Comparison of ENCODE assay signal across 8 mouse cellular contexts in the genomic region with DNA sequence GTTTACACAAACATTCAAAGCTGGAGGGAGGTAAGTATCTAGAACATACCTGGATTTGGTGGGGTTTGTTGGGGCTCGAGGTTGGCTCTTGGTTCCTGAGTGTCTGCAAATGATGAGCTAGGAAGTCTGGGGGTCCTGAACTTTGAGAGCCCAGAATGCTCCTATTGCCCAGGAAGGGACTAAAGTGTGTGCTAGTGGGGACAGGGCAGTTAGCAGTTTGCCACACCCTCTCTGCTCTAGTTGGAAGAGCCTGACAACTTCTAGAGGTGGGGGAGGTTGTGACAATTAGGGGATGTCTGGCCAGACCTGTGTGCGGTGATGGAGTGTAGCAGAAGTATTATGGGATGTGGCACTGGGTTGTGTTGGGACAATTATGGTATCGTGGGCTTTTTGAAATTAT. TPM values are rescaled to one million over a fixed set of nuclear protein-coding genes. Genes with fewer than 3 reads are reported as not detected.
DNase-seq lines count a peak whose midpoint lies in the region; ATAC-seq and TF ChIP-seq lines count a peak whose summit lies in the region.

No protein-coding gene starts in this region.

- ATAC-seq in kidney, embryonic 15.5 days (replicated peaks; ENCODE audit: low FRiP score): no peak
- no peak for ATAC-seq in embryonic facial prominence, embryonic 14.5 days (ENCODE audit: low read depth)
- no peak for ATAC-seq in midbrain, postnatal 0 days (ENCODE audit: low FRiP score)
- no peak for ATAC-seq in cerebellum, adult (ENCODE audit: insufficient number of reproducible peaks, low FRiP score, low TSS enrichment)

- peaks cover 19% of the 10 kb centered on the region for H3K36me3 ChIP-seq in kidney, embryonic 15.5 days
- peaks cover 14% of the 10 kb centered on the region; the same call in 1 of the 2 replicates for H3K36me3 ChIP-seq in embryonic facial prominence, embryonic 14.5 days (ENCODE audit: control insufficient read depth, insufficient read depth, low read length)
- peaks cover 13% of the 10 kb centered on the region for H3K36me3 ChIP-seq in midbrain, postnatal 0 days (ENCODE audit: insufficient read depth, low read length)

- no peak overlapping the region for H3K9ac ChIP-seq in kidney, embryonic 15.5 days
- no peak overlapping the region for H3K9ac ChIP-seq in embryonic facial prominence, embryonic 14.5 days (ENCODE audit: low read depth, low read length)
- H3K9ac ChIP-seq in midbrain, postnatal 0 days (replicated peaks; ENCODE audit: low read length, poor library complexity, severe bottlenecking): no peak overlapping the region

- H3K4me3 ChIP-seq in kidney, embryonic 15.5 days (replicated peaks): no peak overlapping the region
- no peak overlapping the region for H3K4me3 ChIP-seq in embryonic facial prominence, embryonic 14.5 days (ENCODE audit: low read depth, low read length)
- no peak overlapping the region for H3K4me3 ChIP-seq in midbrain, postnatal 0 days (ENCODE audit: low read depth, low read length)

- TF ChIP-seq CTCF in midbrain, postnatal 0 days (IDR thresholded peaks at IDR 0.05): no peak

- H3K4me1 ChIP-seq in kidney, embryonic 15.5 days: peaks cover 51% of the 10 kb centered on the region
- H3K4me1 ChIP-seq in embryonic facial prominence, embryonic 14.5 days (ENCODE audit: control insufficient read depth, insufficient read depth, low read length): peaks cover 31% of the 10 kb centered on the region
- peaks cover 33% of the 10 kb centered on the region for H3K4me1 ChIP-seq in midbrain, postnatal 0 days (ENCODE audit: insufficient read depth, low read length)

- H3K9me3 ChIP-seq in kidney, embryonic 15.5 days (replicated peaks): no peaks in the 10 kb centered on the region
- no peaks in the 10 kb centered on the region for H3K9me3 ChIP-seq in embryonic facial prominence, embryonic 14.5 days (ENCODE audit: control insufficient read depth, low read length)
- H3K9me3 ChIP-seq in midbrain, postnatal 0 days (ENCODE audit: low read length): no peaks in the 10 kb centered on the region

- 28% methylated on average over 3 of the region's 3 CpGs for WGBS in kidney, embryonic 15.5 days
- WGBS in embryonic facial prominence, embryonic 14.5 days: 61% methylated on average over 3 of the region's 3 CpGs
- 76% methylated on average over 3 of the region's 3 CpGs for WGBS in midbrain, postnatal 0 days

- H3K4me2 ChIP-seq in kidney, embryonic 15.5 days: no peak overlapping the region
- H3K4me2 ChIP-seq in embryonic facial prominence, embryonic 14.5 days (ENCODE audit: low read depth, low read length): no peak overlapping the region
- no peak overlapping the region for H3K4me2 ChIP-seq in midbrain, postnatal 0 days (ENCODE audit: low read depth, low read length, poor library complexity, severe bottlenecking)

- no peak for DNase-seq in kidney, postnatal 14 days
- DNase-seq in embryonic facial prominence, embryonic 14.5 days (ENCODE audit: low spot score): no peak
- peak; percentile 59 for DNase-seq in induced T-regulatory cell, adult 2 months (ENCODE audit: low read depth)
- DNase-seq in midbrain, postnatal 0 days (ENCODE audit: low spot score): no peak
- no peak for DNase-seq in gastrocnemius, postnatal 4 days (ENCODE audit: low spot score in 2 of 2)
- DNase-seq in cerebellum, postnatal 14 days: no peak

- H3K27me3 ChIP-seq in kidney, embryonic 15.5 days: no peaks in the 10 kb centered on the region
- no peaks in the 10 kb centered on the region for H3K27me3 ChIP-seq in embryonic facial prominence, embryonic 14.5 days (replicated peaks; ENCODE audit: control insufficient read depth, insufficient read depth, low read length)
- H3K27me3 ChIP-seq in midbrain, postnatal 0 days (ENCODE audit: insufficient read depth, low read length): no peaks in the 10 kb centered on the region

- peak overlapping the region; percentile 99 for H3K27ac ChIP-seq in kidney, embryonic 15.5 days
- peak overlapping the region; percentile 94 for H3K27ac ChIP-seq in embryonic facial prominence, embryonic 14.5 days (replicated peaks; ENCODE audit: low read depth, low read length)
- H3K27ac ChIP-seq in midbrain, postnatal 0 days (ENCODE audit: low read depth, low read length): peak overlapping the region; percentile 90

RNA-seq across cellular contexts. Expression of gene Chd4, which starts 0.9 kb away (rescaled TPM):
- polyA plus RNA-seq in kidney, embryonic 15.5 days (2015; fragmentation: Nextera tagmentation; extraction: Ambion mirVana): 99.2 and 100 TPM in 2 replicates
- polyA plus RNA-seq in embryonic facial prominence, embryonic 14.5 days (2014; fragmentation: Nextera tagmentation; extraction: Ambion mirVana): 70.1 and 73.5 TPM in 2 replicates
- total RNA-seq in midbrain, postnatal 0 days (2014; rRNA removed): 117 and 133 TPM in 2 replicates
- 72.9 and 89.1 TPM in 2 replicates for polyA plus RNA-seq in midbrain, postnatal 0 days (2015; fragmentation: Nextera tagmentation; extraction: Ambion mirVana)
- 100 to 1,000 TPM; 160 to 164 TPM for total RNA-seq in gastrocnemius, postnatal 4 days (2021)

RNA-seq across cellular contexts. Expression of gene Lpar5, which starts 27.1 kb away (rescaled TPM):
- polyA plus RNA-seq in kidney, embryonic 15.5 days (2015; fragmentation: Nextera tagmentation; extraction: Ambion mirVana): 0.33 and 0.55 TPM in 2 replicates
- 1.1 and 1.4 TPM in 2 replicates for polyA plus RNA-seq in embryonic facial prominence, embryonic 14.5 days (2014; fragmentation: Nextera tagmentation; extraction: Ambion mirVana)
- total RNA-seq in midbrain, postnatal 0 days (2014; rRNA removed): 0.90 and 1.7 TPM in 2 replicates
- 0.52 and 0.71 TPM in 2 replicates for polyA plus RNA-seq in midbrain, postnatal 0 days (2015; fragmentation: Nextera tagmentation; extraction: Ambion mirVana)
- under 1 TPM; 0.20 to 0.31 TPM for total RNA-seq in gastrocnemius, postnatal 4 days (2021)

RNA-seq across cellular contexts. Expression of gene Nop2, which starts 36.9 kb away (rescaled TPM):
- polyA plus RNA-seq in kidney, embryonic 15.5 days (2015; fragmentation: Nextera tagmentation; extraction: Ambion mirVana): 65.0 and 69.0 TPM in 2 replicates
- polyA plus RNA-seq in embryonic facial prominence, embryonic 14.5 days (2014; fragmentation: Nextera tagmentation; extraction: Ambion mirVana): 56.4 and 60.4 TPM in 2 replicates
- 34.5 and 45.8 TPM in 2 replicates for total RNA-seq in midbrain, postnatal 0 days (2014; rRNA removed)
- polyA plus RNA-seq in midbrain, postnatal 0 days (2015; fragmentation: Nextera tagmentation; extraction: Ambion mirVana): 41.4 and 42.6 TPM in 2 replicates
- 10 to 100 TPM; 26.7 to 28.5 TPM for total RNA-seq in gastrocnemius, postnatal 4 days (2021)

RNA-seq across cellular contexts. Expression of gene Acrbp, which starts 45.4 kb away (rescaled TPM):
- 14.4 and 15.4 TPM in 2 replicates for polyA plus RNA-seq in kidney, embryonic 15.5 days (2015; fragmentation: Nextera tagmentation; extraction: Ambion mirVana)
- 8.3 and 9.9 TPM in 2 replicates for polyA plus RNA-seq in embryonic facial prominence, embryonic 14.5 days (2014; fragmentation: Nextera tagmentation; extraction: Ambion mirVana)
- total RNA-seq in midbrain, postnatal 0 days (2014; rRNA removed): 6.9 and 12.6 TPM in 2 replicates
- 7.2 and 7.8 TPM in 2 replicates for polyA plus RNA-seq in midbrain, postnatal 0 days (2015; fragmentation: Nextera tagmentation; extraction: Ambion mirVana)
- total RNA-seq in gastrocnemius, postnatal 4 days (2021): 1 to 10 TPM; 3.9 to 4.6 TPM

RNA-seq across cellular contexts. Expression of gene Iffo1, which starts 50.2 kb away (rescaled TPM):
- 9.6 and 10.4 TPM in 2 replicates for polyA plus RNA-seq in kidney, embryonic 15.5 days (2015; fragmentation: Nextera tagmentation; extraction: Ambion mirVana)
- polyA plus RNA-seq in embryonic facial prominence, embryonic 14.5 days (2014; fragmentation: Nextera tagmentation; extraction: Ambion mirVana): 37.9 and 43.7 TPM in 2 replicates
- 33.3 and 33.9 TPM in 2 replicates for total RNA-seq in midbrain, postnatal 0 days (2014; rRNA removed)
- 19.0 and 20.4 TPM in 2 replicates for polyA plus RNA-seq in midbrain, postnatal 0 days (2015; fragmentation: Nextera tagmentation; extraction: Ambion mirVana)
- total RNA-seq in gastrocnemius, postnatal 4 days (2021): 100 to 1,000 TPM in 1 of 2 experiments, 10 to 100 TPM in 1; 90.6 to 108 TPM
